Mouse (Mus musculus) thymus, postnatal 0 days (tissue): ENCODE measurements around the gene Tulp2. TPM values are rescaled to one million over a fixed set of nuclear protein-coding genes. Genes with fewer than 3 reads are reported as not detected.

ENCODE experiments used
- microRNA-seq: library from miRNA; unstranded; fragments of <30 nt; microRNA quantifications from one replicate; pipeline ENCODE4, GENCODE M21; 2016; ENCODE audit warnings: borderline number of aligned reads
- polyA plus RNA-seq: library from polyadenylated mRNA; unstranded; fragments of >200 nt; fragmentation: Nextera tagmentation; extraction: Ambion mirVana; gene quantifications from 2 replicates; pipeline ENCODE4 v1.2.1, GENCODE M21; 2015

Tulp2 gene
- polyA plus RNA-seq, 1 experiment from 2014 or later = 2.6 TPM

Small RNA genes within 50 kb of the gene (microRNA-seq; reads per million reads assigned to microRNA genes)
- gene Gm22133 = not detected

Other genes with a start within 250 kb of the Tulp2 start
- gene Cd37, start 242.8 kb upstream of the Tulp2 start, polyA plus RNA-seq = 143 and 146 TPM in 2 replicates
- gene Slc6a16, start 240.8 kb upstream of the Tulp2 start, polyA plus RNA-seq = 0.17 TPM in 1 of 2 replicates, not detected in the other
- gene Slc6a21, start 204.4 kb upstream of the Tulp2 start, polyA plus RNA-seq = 0.08 TPM in 1 of 2 replicates, not detected in the other
- gene Trpm4, start 148.1 kb upstream of the Tulp2 start, polyA plus RNA-seq = 4.9 and 5.2 TPM in 2 replicates
- 0.08 and 0.09 TPM in 2 replicates for gene Hrc, start 146.6 kb upstream of the Tulp2 start, polyA plus RNA-seq
- gene Ppfia3, start 114.9 kb upstream of the Tulp2 start, polyA plus RNA-seq = 0.27 and 0.49 TPM in 2 replicates
- 0.49 and 0.79 TPM in 2 replicates for gene Lin7b, start 111.3 kb upstream of the Tulp2 start, polyA plus RNA-seq
- gene Snrnp70, start 86.1 kb upstream of the Tulp2 start, polyA plus RNA-seq = 198 and 222 TPM in 2 replicates
- gene Kcna7, start 76.2 kb upstream of the Tulp2 start, polyA plus RNA-seq = 0.14 and 0.34 TPM in 2 replicates
- gene Ntf5, start 68.2 kb upstream of the Tulp2 start, polyA plus RNA-seq = 3.9 and 4.2 TPM in 2 replicates
- gene Lhb, start 61.1 kb upstream of the Tulp2 start, polyA plus RNA-seq = not detected in 2 replicates
- gene Gys1, start 47.0 kb upstream of the Tulp2 start, polyA plus RNA-seq = 9.4 and 10.5 TPM in 2 replicates
- gene Ruvbl2, start 43.8 kb upstream of the Tulp2 start, polyA plus RNA-seq = 129 and 143 TPM in 2 replicates
- gene Ftl1, start 22.0 kb upstream of the Tulp2 start, polyA plus RNA-seq = 3,702 and 3,772 TPM in 2 replicates
- gene Bax, start 15.0 kb upstream of the Tulp2 start, polyA plus RNA-seq = 177 and 178 TPM in 2 replicates
- not detected in 2 replicates for gene Gm45808, start 4.9 kb downstream of the Tulp2 start, polyA plus RNA-seq
- gene Dhdh, start 6.9 kb downstream of the Tulp2 start, polyA plus RNA-seq = 1.1 and 1.5 TPM in 2 replicates
- gene Nucb1, start 28.5 kb downstream of the Tulp2 start, polyA plus RNA-seq = 110 and 111 TPM in 2 replicates
- 16.2 and 17.2 TPM in 2 replicates for gene Ppp1r15a, start 44.4 kb downstream of the Tulp2 start, polyA plus RNA-seq
- gene Plekha4, start 44.5 kb downstream of the Tulp2 start, polyA plus RNA-seq = 3.3 and 4.6 TPM in 2 replicates
- 1.1 and 1.2 TPM in 2 replicates for gene Hsd17b14, start 73.0 kb downstream of the Tulp2 start, polyA plus RNA-seq
- 86.5 and 87.3 TPM in 2 replicates for gene Bcat2, start 88.3 kb downstream of the Tulp2 start, polyA plus RNA-seq
- gene Fgf21, start 133.6 kb downstream of the Tulp2 start, polyA plus RNA-seq = 17.5 and 20.5 TPM in 2 replicates
- 1.4 and 3.2 TPM in 2 replicates for gene Fut1, start 135.4 kb downstream of the Tulp2 start, polyA plus RNA-seq
- 0.08 and 0.16 TPM in 2 replicates for gene Izumo1, start 139.9 kb downstream of the Tulp2 start, polyA plus RNA-seq
- 2.9 and 4.4 TPM in 2 replicates for gene Rasip1, start 145.6 kb downstream of the Tulp2 start, polyA plus RNA-seq
- gene Mamstr, start 158.1 kb downstream of the Tulp2 start, polyA plus RNA-seq = 1.6 and 1.9 TPM in 2 replicates
- gene Fut2, start 184.5 kb downstream of the Tulp2 start, polyA plus RNA-seq = 0.44 and 0.52 TPM in 2 replicates
- gene Ntn5, start 202.1 kb downstream of the Tulp2 start, polyA plus RNA-seq = 0.73 and 0.76 TPM in 2 replicates
- gene Sec1, start 212.5 kb downstream of the Tulp2 start, polyA plus RNA-seq = 0.30 and 0.53 TPM in 2 replicates
- 0.35 and 0.36 TPM in 2 replicates for gene Car11, start 218.0 kb downstream of the Tulp2 start, polyA plus RNA-seq
- 10.6 and 13.4 TPM in 2 replicates for gene Dbp, start 223.2 kb downstream of the Tulp2 start, polyA plus RNA-seq
- gene Rpl18, start 233.6 kb downstream of the Tulp2 start, polyA plus RNA-seq = 1,315 and 1,426 TPM in 2 replicates
- gene Sphk2, start 236.1 kb downstream of the Tulp2 start, polyA plus RNA-seq = 19.8 and 21.8 TPM in 2 replicates
- gene Fam83e, start 239.3 kb downstream of the Tulp2 start, polyA plus RNA-seq = 0.50 and 0.66 TPM in 2 replicates
- not detected in 2 replicates for gene Spaca4, start 243.9 kb downstream of the Tulp2 start, polyA plus RNA-seq